Mouse (Mus musculus): Measurements from ENCODE around the gene Tap2.

DNA sequence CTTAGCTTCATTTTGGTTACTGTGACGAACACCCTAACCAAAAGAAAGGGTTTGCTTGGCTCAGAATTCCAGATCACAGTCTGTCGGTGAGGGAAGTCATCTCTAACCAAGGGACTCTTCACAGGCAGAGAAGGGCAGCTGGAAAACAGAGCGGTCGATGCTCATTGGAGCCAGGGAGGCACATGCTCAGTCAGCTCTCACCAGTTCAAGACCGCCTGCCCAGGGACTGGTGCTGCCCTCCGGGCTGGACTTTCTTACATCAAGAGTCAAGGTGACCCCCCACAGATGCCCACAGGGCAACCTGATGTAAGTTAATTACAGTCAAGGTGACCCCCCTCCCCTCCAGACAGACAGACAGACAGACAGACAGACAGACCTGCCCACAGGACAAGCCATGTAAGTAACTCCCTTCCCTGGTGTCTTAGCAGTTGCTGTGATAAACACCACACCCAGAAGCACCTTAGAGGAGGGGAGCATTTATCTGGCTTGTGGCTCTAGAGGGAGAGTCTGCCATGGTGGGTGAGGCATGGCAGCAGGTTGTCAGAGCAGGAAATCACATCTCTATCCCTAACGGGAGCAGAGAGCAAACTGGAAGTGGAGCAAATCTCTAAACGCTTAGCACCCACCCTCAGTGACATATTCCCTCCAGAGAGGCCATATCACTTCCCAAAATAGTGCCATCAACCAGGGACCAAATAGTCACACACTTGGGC lies 14.0 kb downstream of the Tap2 start:
- no peak for TF ChIP-seq POLR2A (IDR thresholded peaks at IDR 0.05; ENCODE audit: borderline replicate concordance, insufficient read depth, low read length)
- TF ChIP-seq CTCF (IDR thresholded peaks at IDR 0.05; ENCODE audit: borderline replicate concordance, insufficient read depth, low read depth, low read length) = no peak
